Mouse (Mus musculus): ENCODE measurements at regions not wholly inside any gene's neighbourhood (a gene's known extent, or its start where the extent isn't known, plus 50 kb on each side); places are given as distances from the start of the nearest gene placed in this dataset.
A peak's percentile ranks its signal among the peaks of the same experiment; 100 is the strongest.

GRCm38 (mm10) chr1:145707901-145708300 lies 786.7 kb upstream of the Brinp3 start:
- DNase-seq (ENCODE audit: low read depth, low spot score): peak; percentile 2

Measured in ES-CJ7 (cell line).